Mouse (Mus musculus) megakaryocyte, embryonic 14.5 days (primary cell): ENCODE data around the gene Slc27a3. TPM values are rescaled to one million over a fixed set of nuclear protein-coding genes. Genes with fewer than 3 reads are reported as not detected.
"Not testable (repeated sequence)": the region's sequence is repeated elsewhere in the genome, so short reads cannot be mapped to it uniquely, and the experiment has no call there.

Experiments
- H3K27me3 ChIP-seq: replicated peaks from 2 replicates; pipeline ENCODE3; 2012; ENCODE audit warnings: inconsistent platforms
- H3K36me3 ChIP-seq: replicated peaks from 2 replicates; pipeline ENCODE3; 2012; ENCODE audit warnings: low read length, inconsistent platforms, mixed read lengths
- H3K4me1 ChIP-seq: 2 replicates; pipeline ENCODE4 v1.6.1; 2012; ENCODE audit warnings: inconsistent platforms
- H3K4me3 ChIP-seq: replicated peaks from 2 replicates; pipeline ENCODE3; 2012; ENCODE audit warnings: moderate library complexity, mild to moderate bottlenecking, inconsistent platforms
- H3K9me3 ChIP-seq: 2 replicates; pipeline ENCODE4 v1.6.1; 2012; ENCODE audit warnings: inconsistent platforms
- FLI1 ChIP-seq: IDR thresholded peaks from 2 replicates; pipeline ENCODE4 v1.6.1; 2012; ENCODE audit warnings: low read length, inconsistent platforms, mixed read lengths
- GATA1 ChIP-seq: IDR thresholded peaks from 3 replicates; pipeline ENCODE4 v1.6.1; 2012; ENCODE audit warnings: mixed read lengths, low read length, inconsistent platforms, borderline replicate concordance
- polyA plus RNA-seq: library from polyadenylated mRNA; stranded (reverse); fragments of >175 nt; gene quantifications from 2 replicates; pipeline ENCODE4 v1.2.3, GENCODE M21; 2012; ENCODE audit warnings: low replicate concordance; ENCODE audit not compliant: insufficient read depth

The Slc27a3 gene
- polyA plus RNA-seq, 1 experiment: 3.1 TPM

DNA sequence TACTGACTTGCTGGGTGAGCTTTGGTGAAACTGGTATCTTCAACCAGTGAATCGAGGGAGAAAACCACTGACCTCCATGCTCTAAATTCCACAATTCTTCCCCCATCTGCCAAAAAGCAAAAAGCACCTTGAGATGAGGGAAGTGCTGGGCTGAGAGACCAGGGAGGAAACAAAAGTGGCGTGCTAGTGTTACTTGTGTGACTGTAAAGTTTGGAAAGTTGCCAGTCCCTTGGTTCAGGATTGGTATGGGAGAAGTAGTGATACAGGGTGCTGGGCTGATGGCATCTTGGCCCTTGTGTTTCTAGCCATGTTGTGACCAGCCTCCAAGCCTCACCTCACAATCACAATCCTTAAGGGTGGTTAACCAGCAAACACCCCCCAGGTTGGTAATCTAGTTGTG, 27.4 kb downstream of the Slc27a3 start:
- Histone ChIP-seq H3K4me1 (peaks cover 44% of the 10 kb centered on the region), H3K36me3 (peaks cover 58% of the 10 kb centered on the region), H3K27me3 (no peaks in the 10 kb centered on the region), H3K9me3 (no peaks in the 10 kb centered on the region), H3K4me3 (no peak overlapping the region)
- no peak for TF ChIP-seq GATA1
- no peak for TF ChIP-seq FLI1

DNA sequence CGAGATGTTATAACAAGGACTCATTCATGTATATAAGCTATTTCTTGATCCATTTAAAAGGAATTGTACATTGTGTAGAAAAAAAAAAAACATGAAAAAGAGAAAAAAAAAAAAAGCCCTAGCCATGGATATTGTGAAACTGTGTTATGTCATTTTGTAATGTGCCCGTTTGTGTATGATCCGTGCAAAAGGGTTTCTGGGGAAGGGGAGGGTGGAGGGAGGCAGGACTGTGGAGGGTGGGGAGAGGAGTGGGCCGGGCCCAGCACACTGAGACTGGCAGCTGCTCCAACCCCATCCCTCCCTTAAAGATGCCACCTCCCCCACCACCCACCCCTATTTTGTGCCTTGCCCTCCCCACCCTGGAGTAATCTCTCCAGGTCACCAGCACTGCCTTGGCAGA, 28.3 kb downstream of the Slc27a3 start:
- Histone ChIP-seq H3K9me3 (no peaks in the 10 kb centered on the region), H3K36me3 (peaks cover 67% of the 10 kb centered on the region), H3K27me3 (no peaks in the 10 kb centered on the region), H3K4me1 (peaks cover 41% of the 10 kb centered on the region), H3K4me3 (no peak overlapping the region)
- TF ChIP-seq GATA1 (no peak), FLI1 (no peak)

GRCm38 (mm10) chr3:90359230-90359629, 30.5 kb downstream of the Slc27a3 start:
- H3K9me3 ChIP-seq: no peaks in the 10 kb centered on the region
- no peak overlapping the region for H3K4me3 ChIP-seq
- H3K27me3 ChIP-seq: no peaks in the 10 kb centered on the region
- TF ChIP-seq FLI1: no peak
- TF ChIP-seq GATA1: no peak
- peaks cover 82% of the 10 kb centered on the region for H3K36me3 ChIP-seq
- H3K4me1 ChIP-seq: peaks cover 24% of the 10 kb centered on the region

- peaks cover 87% of the 10 kb centered on the region for H3K36me3 ChIP-seq
Observed at GRCm38 (mm10) chr3:90357959-90358358, 31.8 kb downstream of the Slc27a3 start.

GRCm38 (mm10) chr3:90347847-90348246, 41.9 kb downstream of the Slc27a3 start:
- Histone ChIP-seq H3K27me3 (no peaks in the 10 kb centered on the region), H3K9me3 (no peaks in the 10 kb centered on the region), H3K4me3 (no peak overlapping the region), H3K4me1 (peaks cover 11% of the 10 kb centered on the region; the same call in 1 of the 2 replicates), H3K36me3 (peaks cover 76% of the 10 kb centered on the region)
- TF ChIP-seq GATA1 (no peak), FLI1 (no peak)

More at GRCm38 (mm10) chr3:90357959-90358358, 31.8 kb downstream of the Slc27a3 start:
- TF ChIP-seq GATA1: no peak
- TF ChIP-seq FLI1: no peak
- H3K27me3 ChIP-seq: no peaks in the 10 kb centered on the region
- no peak overlapping the region for H3K4me3 ChIP-seq
- peaks cover 24% of the 10 kb centered on the region for H3K4me1 ChIP-seq
- H3K9me3 ChIP-seq: no peaks in the 10 kb centered on the region

- not testable (repeated sequence) for H3K27me3 ChIP-seq, H3K9me3 ChIP-seq, H3K4me3 ChIP-seq
- peaks cover 26% of the 10 kb centered on the region for H3K4me1 ChIP-seq
- peaks cover 59% of the 10 kb centered on the region for H3K36me3 ChIP-seq
Observed at GRCm38 (mm10) chr3:90342853-90343252, 46.9 kb downstream of the Slc27a3 start.

DNA sequence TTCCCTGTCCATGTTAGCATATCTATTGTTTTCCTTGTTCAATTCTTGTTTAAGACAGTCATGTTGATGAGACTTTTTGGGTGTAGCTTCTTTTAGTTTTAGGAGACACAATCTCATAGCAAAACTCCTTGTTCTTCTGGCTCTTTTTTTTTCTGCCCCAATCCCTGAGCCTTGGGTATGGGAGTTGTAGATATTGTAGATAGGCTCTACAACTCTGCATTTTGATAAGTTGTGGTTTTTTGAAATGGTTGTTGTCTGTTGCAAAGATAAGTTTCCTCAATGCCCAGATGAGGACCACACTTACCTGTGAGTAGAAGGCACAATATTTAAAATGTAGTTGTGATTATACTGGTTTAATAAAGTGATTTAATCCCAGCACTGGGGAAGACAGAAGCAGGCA, 49.6 kb downstream of the Slc27a3 start:
- no peak for TF ChIP-seq FLI1
- no peak for TF ChIP-seq GATA1
- Histone ChIP-seq H3K4me1 (peaks cover 31% of the 10 kb centered on the region), H3K9me3 (no peaks in the 10 kb centered on the region), H3K27me3 (no peaks in the 10 kb centered on the region), H3K36me3 (peaks cover 46% of the 10 kb centered on the region), H3K4me3 (no peak overlapping the region)

GRCm38 (mm10) chr3:90338190-90338589, 51.5 kb downstream of the Slc27a3 start:
- Histone ChIP-seq H3K4me3 (no peak overlapping the region), H3K9me3 (no peaks in the 10 kb centered on the region), H3K4me1 (peaks cover 42% of the 10 kb centered on the region), H3K36me3 (peaks cover 43% of the 10 kb centered on the region), H3K27me3 (no peaks in the 10 kb centered on the region)
- no peak for TF ChIP-seq GATA1
- no peak for TF ChIP-seq FLI1

DNA sequence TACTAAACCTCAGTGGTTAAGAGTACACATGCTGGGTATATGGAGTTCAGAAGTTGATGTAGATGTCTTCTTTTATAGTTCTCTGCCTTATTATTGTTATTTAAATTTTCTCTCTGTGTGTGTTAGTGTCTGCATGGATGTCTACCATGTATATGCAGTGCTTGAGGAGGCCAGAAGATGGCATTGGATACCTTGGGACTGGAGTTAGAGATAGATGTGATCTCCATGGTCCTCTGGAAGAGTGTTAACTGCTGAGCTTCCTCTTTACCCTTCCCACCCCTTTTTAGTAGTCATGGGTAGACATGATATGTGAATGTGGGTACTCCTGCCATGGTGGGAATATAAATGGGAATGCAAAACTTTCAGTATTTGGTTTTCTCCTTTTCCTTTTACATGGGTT, 54.2 kb downstream of the Slc27a3 start:
- H3K27me3 ChIP-seq: no peaks in the 10 kb centered on the region
- no peaks in the 10 kb centered on the region for H3K9me3 ChIP-seq
- peaks cover 51% of the 10 kb centered on the region for H3K4me1 ChIP-seq
- no peak overlapping the region for H3K4me3 ChIP-seq
- no peak for TF ChIP-seq FLI1
- TF ChIP-seq GATA1: no peak
- H3K36me3 ChIP-seq: peaks cover 26% of the 10 kb centered on the region

Other genes with a start within 250 kb of the Slc27a3 start
- gene Rps27, start 176.3 kb downstream of the Slc27a3 start, polyA plus RNA-seq: 120 and 279 TPM in 2 replicates
- 7.1 and 45.9 TPM in 2 replicates for gene Rab13, start 176.2 kb downstream of the Slc27a3 start, polyA plus RNA-seq
- gene Jtb, start 158.3 kb downstream of the Slc27a3 start, polyA plus RNA-seq: 132 and 150 TPM in 2 replicates
- 0.07 TPM in 1 of 2 replicates, not detected in the other for gene Creb3l4, start 146.4 kb downstream of the Slc27a3 start, polyA plus RNA-seq
- gene Slc39a1, start 141.8 kb downstream of the Slc27a3 start, polyA plus RNA-seq: 14.4 and 22.8 TPM in 2 replicates
- gene Crtc2, start 135.8 kb downstream of the Slc27a3 start, polyA plus RNA-seq: 53.7 and 79.0 TPM in 2 replicates
- gene Dennd4b, start 124.8 kb downstream of the Slc27a3 start, polyA plus RNA-seq: 41.0 and 105 TPM in 2 replicates
- 2.8 and 3.2 TPM in 2 replicates for gene Gatad2b, start 96.8 kb downstream of the Slc27a3 start, polyA plus RNA-seq
- 15.5 and 21.9 TPM in 2 replicates for gene Ints3, start 43.7 kb upstream of the Slc27a3 start, polyA plus RNA-seq
- 2.6 TPM in 1 of 2 replicates, not detected in the other for gene Npr1, start 75.9 kb upstream of the Slc27a3 start, polyA plus RNA-seq
- 10.5 TPM in 1 of 2 replicates, not detected in the other for gene Ilf2, start 86.2 kb upstream of the Slc27a3 start, polyA plus RNA-seq
- 3.0 and 5.3 TPM in 2 replicates for gene Snapin, start 101.1 kb upstream of the Slc27a3 start, polyA plus RNA-seq
- gene Chtop, start 119.6 kb upstream of the Slc27a3 start, polyA plus RNA-seq: 33.3 and 68.8 TPM in 2 replicates
- 9.9 and 105 TPM in 2 replicates for gene S100a1, start 124.5 kb upstream of the Slc27a3 start, polyA plus RNA-seq
- 3.7 and 30.3 TPM in 2 replicates for gene S100a13, start 124.5 kb upstream of the Slc27a3 start, polyA plus RNA-seq
- 0.10 TPM in 1 of 2 replicates, not detected in the other for gene S100a14, start 136.9 kb upstream of the Slc27a3 start, polyA plus RNA-seq
- not detected in 2 replicates for gene S100a16, start 147.3 kb upstream of the Slc27a3 start, polyA plus RNA-seq
- gene S100a3, start 170.6 kb upstream of the Slc27a3 start, polyA plus RNA-seq: not detected in 2 replicates
- not detected in 2 replicates for gene S100a2, start 200.3 kb upstream of the Slc27a3 start, polyA plus RNA-seq
- not detected in 2 replicates for gene Gm42674, start 212.0 kb upstream of the Slc27a3 start, polyA plus RNA-seq
- not detected in 2 replicates for gene S100a4, start 213.8 kb upstream of the Slc27a3 start, polyA plus RNA-seq
- gene S100a5, start 218.6 kb upstream of the Slc27a3 start, polyA plus RNA-seq: not detected in 2 replicates
- 1.3 TPM in 1 of 2 replicates, not detected in the other for gene S100a6, start 222.9 kb upstream of the Slc27a3 start, polyA plus RNA-seq